In genomic region chr17:29541419-29541818, GRCm38 (mm10) we compare ENCODE assay signal across 10 mouse cellular contexts. TPM values are rescaled to one million over a fixed set of nuclear protein-coding genes. Genes with fewer than 3 reads are reported as not detected.
DNase-seq lines count a peak whose midpoint lies in the region; ATAC-seq and TF ChIP-seq lines count a peak whose summit lies in the region.
"Had no signal": no experiment of that assay in that cellular context is flagged by ENCODE, and none has a peak within 500 bp of the region (broad histone marks: within the 10 kb centered on the region; RNA-seq: fewer than 3 reads in every experiment).

No protein-coding gene starts in this region.

- no peak overlapping the region for H3K9ac ChIP-seq in liver, adult 2 months (ENCODE audit: low read depth, low read length)
- no peak overlapping the region for H3K9ac ChIP-seq in liver, embryonic 11.5 days (ENCODE audit: low read depth, low read length)
- H3K9ac ChIP-seq in heart, embryonic 16.5 days (ENCODE audit: low read length), result no peak overlapping the region
- H3K9ac ChIP-seq in lung, embryonic 14.5 days, result no peak overlapping the region
- H3K9ac ChIP-seq: neural tube, embryonic 13.5 days had no signal

- ATAC-seq in liver, embryonic 11.5 days (replicated peaks; ENCODE audit: low FRiP score), result no peak
- ATAC-seq in heart, embryonic 16.5 days (replicated peaks; ENCODE audit: extremely low read depth, insufficient read depth, low FRiP score), result peak; percentile 82
- ATAC-seq in lung, embryonic 14.5 days (ENCODE audit: insufficient read depth), result peak; percentile 88

- H3K79me2 ChIP-seq in liver, adult 2 months (ENCODE audit: control insufficient read depth, insufficient read depth, low read length), result no peaks in the 10 kb centered on the region

- peak; percentile 93 for DNase-seq in liver, adult 2 months (ENCODE audit: extremely low read depth, low read depth, low spot score)
- no peak for DNase-seq in liver, embryonic 11.5 days (ENCODE audit: low spot score)
- DNase-seq in cerebellum, adult 8-10 months, result peak; percentile 48
- peak; percentile 92 for DNase-seq in lung, embryonic 14.5 days
- DNase-seq in thymus, postnatal 36 days, result no peak
- no peak for DNase-seq in c-Kit-positive CD71-positive TER-119-positive erythroid progenitor cells, embryonic 14.5 days (ENCODE audit: low spot score)
- no peak for DNase-seq in layer of hippocampus, adult 9-11 months

- no peaks in the 10 kb centered on the region for H3K27me3 ChIP-seq in liver, adult 2 months (ENCODE audit: control insufficient read depth, insufficient read depth, low read length)
- H3K27me3 ChIP-seq in liver, embryonic 11.5 days (replicated peaks; ENCODE audit: control insufficient read depth, insufficient read depth, low read length), result no peaks in the 10 kb centered on the region
- H3K27me3 ChIP-seq in heart, embryonic 16.5 days (ENCODE audit: control insufficient read depth, insufficient read depth, low read length), result no peaks in the 10 kb centered on the region
- no peaks in the 10 kb centered on the region for H3K27me3 ChIP-seq in lung, embryonic 14.5 days (ENCODE audit: insufficient read depth, low read length)
- H3K27me3 ChIP-seq: neural tube, embryonic 13.5 days had no signal

- no peak for TF ChIP-seq CTCF in liver, adult 2 months (IDR thresholded peaks at IDR 0.05; ENCODE audit: low read depth, low read length)
- TF ChIP-seq CTCF in lung, embryonic 14.5 days (IDR thresholded peaks at IDR 0.05; ENCODE audit: low read depth), result no peak

- no peak overlapping the region for H3K27ac ChIP-seq in liver, adult 2 months (replicated peaks; ENCODE audit: insufficient read depth, low read depth, low read length)
- no peak overlapping the region for H3K27ac ChIP-seq in liver, embryonic 11.5 days (ENCODE audit: low read depth, low read length)
- no peak overlapping the region for H3K27ac ChIP-seq in heart, embryonic 16.5 days (ENCODE audit: low read length)
- H3K27ac ChIP-seq in lung, embryonic 14.5 days (ENCODE audit: low read depth), result peak overlapping the region; percentile 52; the same call in 1 of the 2 replicates
- H3K27ac ChIP-seq: neural tube, embryonic 13.5 days had no signal

- no peak for TF ChIP-seq POLR2A in liver, adult 2 months (IDR thresholded peaks at IDR 0.05; ENCODE audit: extremely low read depth, insufficient read depth, low read length)

- H3K9me3 ChIP-seq in liver, embryonic 11.5 days (ENCODE audit: control insufficient read depth, low read length), result no peaks in the 10 kb centered on the region
- H3K9me3 ChIP-seq in heart, embryonic 16.5 days (replicated peaks; ENCODE audit: control insufficient read depth, low read length), result no peaks in the 10 kb centered on the region
- H3K9me3 ChIP-seq in lung, embryonic 14.5 days (ENCODE audit: low read depth, low read length), result no peaks in the 10 kb centered on the region
- H3K9me3 ChIP-seq: neural tube, embryonic 13.5 days had no signal

- H3K4me1 ChIP-seq in liver, adult 2 months (ENCODE audit: control insufficient read depth, insufficient read depth, low read length), result peaks cover 3% of the 10 kb centered on the region; the same call in 1 of the 2 replicates
- no peaks in the 10 kb centered on the region for H3K4me1 ChIP-seq in liver, embryonic 11.5 days (replicated peaks; ENCODE audit: control insufficient read depth, insufficient read depth, low read length)
- H3K4me1 ChIP-seq in heart, embryonic 16.5 days (ENCODE audit: control insufficient read depth, insufficient read depth, low read length), result no peaks in the 10 kb centered on the region
- no peaks in the 10 kb centered on the region for H3K4me1 ChIP-seq in lung, embryonic 14.5 days (ENCODE audit: insufficient read depth)
- H3K4me1 ChIP-seq: neural tube, embryonic 13.5 days had no signal

- H3K4me3 ChIP-seq in liver, adult 2 months (ENCODE audit: insufficient read depth, low read depth, low read length), result no peak overlapping the region
- H3K4me3 ChIP-seq in liver, embryonic 11.5 days (ENCODE audit: low read depth, low read length), result no peak overlapping the region
- H3K4me3 ChIP-seq in heart, embryonic 16.5 days (ENCODE audit: low read length), result no peak overlapping the region
- no peak overlapping the region for H3K4me3 ChIP-seq in lung, embryonic 14.5 days (ENCODE audit: low read depth, low read length)
- H3K4me3 ChIP-seq: neural tube, embryonic 13.5 days had no signal

- WGBS in liver, adult 2 months, result 17% methylated on average over 14 of the region's 14 CpGs
- WGBS in liver, embryonic 11.5 days, result 69% methylated on average over 14 of the region's 14 CpGs
- WGBS in heart, embryonic 16.5 days, result 48% methylated on average over 14 of the region's 14 CpGs
- 34% methylated on average over 14 of the region's 14 CpGs for WGBS in lung, embryonic 14.5 days

- H3K36me3 ChIP-seq in liver, adult 2 months (ENCODE audit: control insufficient read depth, insufficient read depth, low read length), result no peaks in the 10 kb centered on the region
- no peaks in the 10 kb centered on the region for H3K36me3 ChIP-seq in liver, embryonic 11.5 days (ENCODE audit: control insufficient read depth, insufficient read depth, low read length)
- no peaks in the 10 kb centered on the region for H3K36me3 ChIP-seq in heart, embryonic 16.5 days (ENCODE audit: control insufficient read depth, insufficient read depth)
- H3K36me3 ChIP-seq in lung, embryonic 14.5 days (ENCODE audit: insufficient read depth), result no peaks in the 10 kb centered on the region
- H3K36me3 ChIP-seq: G1E; neural tube, embryonic 13.5 days had no signal

- no peak overlapping the region for H3K4me2 ChIP-seq in liver, embryonic 11.5 days
- H3K4me2 ChIP-seq in heart, embryonic 16.5 days (ENCODE audit: low read depth, low read length), result no peak overlapping the region
- H3K4me2 ChIP-seq in lung, embryonic 14.5 days, result no peak overlapping the region
- H3K4me2 ChIP-seq: neural tube, embryonic 13.5 days had no signal

RNA-seq across cellular contexts. Expression of gene Gm17657, which starts 8.0 kb away (rescaled TPM):
- not detected in 2 replicates for total RNA-seq in liver, adult 2 months (2014; rRNA removed)
- polyA plus RNA-seq in liver, adult 2 months (2012; rRNA removed), result not detected in 2 replicates
- polyA plus RNA-seq in liver, embryonic 11.5 days (2014; fragmentation: Nextera tagmentation; extraction: Ambion mirVana), result 0.11 TPM in 1 of 2 replicates, not detected in the other
- not detected in 2 replicates for polyA plus RNA-seq in heart, embryonic 16.5 days (2015; fragmentation: Nextera tagmentation; extraction: Ambion mirVana)
- not detected in 2 replicates for polyA plus RNA-seq in lung, embryonic 14.5 days (2014; fragmentation: Nextera tagmentation; extraction: Ambion mirVana)
- polyA plus RNA-seq: G1E; neural tube, embryonic 13.5 days had no signal

RNA-seq across cellular contexts. Expression of gene Tbc1d22b, which starts 8.2 kb away (rescaled TPM):
- total RNA-seq in liver, adult 2 months (2014; rRNA removed), result 1.2 and 1.3 TPM in 2 replicates
- 4.0 and 4.1 TPM in 2 replicates for polyA plus RNA-seq in liver, adult 2 months (2012; rRNA removed)
- 11.5 and 11.8 TPM in 2 replicates for polyA plus RNA-seq in liver, embryonic 11.5 days (2014; fragmentation: Nextera tagmentation; extraction: Ambion mirVana)
- 9.1 and 9.9 TPM in 2 replicates for polyA plus RNA-seq in heart, embryonic 16.5 days (2015; fragmentation: Nextera tagmentation; extraction: Ambion mirVana)
- 17.4 TPM in 2 replicates for polyA plus RNA-seq in lung, embryonic 14.5 days (2014; fragmentation: Nextera tagmentation; extraction: Ambion mirVana)

RNA-seq across cellular contexts. Expression of gene Tmem217, which starts 10.8 kb away (rescaled TPM):
- total RNA-seq in liver, adult 2 months (2014; rRNA removed), result not detected in 2 replicates
- polyA plus RNA-seq in liver, adult 2 months (2012; rRNA removed), result not detected in 2 replicates
- polyA plus RNA-seq in liver, embryonic 11.5 days (2014; fragmentation: Nextera tagmentation; extraction: Ambion mirVana), result 0.42 and 0.52 TPM in 2 replicates
- polyA plus RNA-seq in heart, embryonic 16.5 days (2015; fragmentation: Nextera tagmentation; extraction: Ambion mirVana), result 0.85 and 1.3 TPM in 2 replicates
- polyA plus RNA-seq in lung, embryonic 14.5 days (2014; fragmentation: Nextera tagmentation; extraction: Ambion mirVana), result 0.43 and 0.46 TPM in 2 replicates
- polyA plus RNA-seq: G1E had no signal

RNA-seq across cellular contexts. Expression of gene Pim1, which starts 50.9 kb away (rescaled TPM):
- total RNA-seq in liver, adult 2 months (2014; rRNA removed), result 8.9 and 9.5 TPM in 2 replicates
- 16.0 and 16.4 TPM in 2 replicates for polyA plus RNA-seq in liver, adult 2 months (2012; rRNA removed)
- polyA plus RNA-seq in liver, embryonic 11.5 days (2014; fragmentation: Nextera tagmentation; extraction: Ambion mirVana), result 41.6 and 47.0 TPM in 2 replicates
- polyA plus RNA-seq in heart, embryonic 16.5 days (2015; fragmentation: Nextera tagmentation; extraction: Ambion mirVana), result 14.4 and 15.7 TPM in 2 replicates
- 14.1 and 16.0 TPM in 2 replicates for polyA plus RNA-seq in lung, embryonic 14.5 days (2014; fragmentation: Nextera tagmentation; extraction: Ambion mirVana)

Comparison
In these comparisons a context has a peak if more than half of its experiments do, and no peak if none do; other contexts are left out.
1. DNase-seq: peak in liver, adult 2 months (single experiment), cerebellum, adult 8-10 months (single experiment) and lung, embryonic 14.5 days (single experiment); none in liver, embryonic 11.5 days (single experiment), thymus, postnatal 36 days (0 of 2), c-Kit-positive CD71-positive TER-119-positive erythroid progenitor cells, embryonic 14.5 days (single experiment) and layer of hippocampus, adult 9-11 months (single experiment).